Mouse (Mus musculus) embryo, embryonic 11 days (tissue): ENCODE data around the gene Edar.
A peak's percentile ranks its signal among the peaks of the same experiment; 100 is the strongest.

ENCODE experiments used
- DNase-seq: peaks from one replicate; pipeline ENCODE4 v3.0.0-alpha.2; 2015

Edar gene

DNA sequence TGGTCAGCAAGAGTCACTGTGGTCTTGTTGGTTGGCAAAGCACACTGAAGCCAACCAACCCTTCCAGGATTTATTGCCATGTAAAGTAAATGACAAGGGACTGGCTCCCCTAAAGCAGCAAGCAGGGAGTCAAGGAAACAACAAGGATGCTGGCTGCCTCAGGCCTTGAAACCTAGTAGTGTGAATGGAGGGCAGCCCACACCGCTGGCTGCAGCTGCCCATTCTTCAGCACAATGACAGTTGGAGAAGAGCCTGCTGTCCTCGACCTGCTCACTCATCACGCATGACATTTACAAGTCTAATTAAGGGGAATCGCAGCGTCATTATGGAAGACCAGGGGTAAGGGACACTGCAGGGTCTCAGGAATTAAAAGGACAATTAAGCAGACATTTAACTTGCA is 74.5 kb downstream of the Edar start:
- DNase-seq = peak; percentile 14

DNA sequence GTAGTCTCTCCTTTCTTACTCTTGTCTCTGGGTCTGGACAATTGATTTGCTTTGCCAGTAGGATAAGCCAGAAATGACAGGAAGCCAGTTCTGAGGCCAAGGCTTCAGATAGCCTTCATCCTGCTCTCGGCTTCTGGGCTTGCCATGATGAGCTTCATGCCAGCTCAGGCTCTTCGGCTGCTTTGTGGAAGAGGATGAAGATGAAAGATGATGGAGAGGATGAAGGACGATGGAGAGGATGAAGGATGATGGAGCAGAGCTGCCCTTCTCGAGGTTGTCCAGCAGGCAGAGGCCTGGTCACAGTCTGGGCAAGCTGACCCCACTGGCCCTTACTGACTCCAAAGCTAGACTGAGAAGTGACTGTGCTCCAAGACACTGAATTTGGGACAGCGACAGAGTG is 75.3 kb downstream of the Edar start:
- no peak for DNase-seq

- no peak for DNase-seq
These were observed 79.6 kb downstream of the Edar start for GRCm38 (mm10) chr10:58595821-58596220.

- DNase-seq = no peak
These were observed 80.3 kb downstream of the Edar start for GRCm38 (mm10) chr10:58595197-58595596.

- DNase-seq = no peak
These were observed 81.0 kb downstream of the Edar start for GRCm38 (mm10) chr10:58594486-58594885.

DNA sequence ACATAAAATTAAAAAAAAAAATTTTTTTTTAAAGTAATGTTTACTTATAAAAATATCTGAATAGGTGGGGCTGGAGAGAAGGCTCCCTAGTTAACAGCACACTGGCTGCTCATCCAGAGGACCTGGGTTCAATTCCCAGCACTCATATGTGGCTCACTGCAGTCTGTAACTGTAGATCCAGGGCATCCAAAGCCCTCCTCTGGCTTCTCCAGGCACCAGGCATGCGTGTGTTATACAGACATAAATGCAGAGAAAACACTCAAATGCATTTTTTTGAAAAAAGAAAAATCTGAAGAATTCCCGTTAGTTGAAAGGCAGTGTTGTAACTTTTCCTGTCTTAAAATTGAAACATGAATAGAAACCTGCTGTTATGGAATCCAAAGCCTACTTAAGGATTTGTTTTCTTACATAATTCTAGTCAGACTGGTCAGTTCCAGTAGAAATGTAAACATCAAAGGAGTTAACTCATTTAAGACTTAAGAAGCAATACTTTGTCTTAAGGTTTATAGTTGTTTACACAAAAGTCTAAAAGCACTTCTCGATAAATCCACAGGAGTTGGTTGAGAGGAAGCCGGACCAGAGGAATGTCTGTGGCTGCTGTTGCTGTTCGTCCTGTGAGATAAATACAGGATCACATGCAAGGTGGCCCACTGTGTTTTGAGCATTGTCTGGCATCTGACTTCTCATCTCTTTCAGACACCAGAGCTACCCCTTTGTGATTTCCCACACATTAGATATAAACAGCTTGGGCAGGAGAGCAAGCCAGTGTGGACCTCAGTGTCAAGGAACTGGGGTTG is 89.8 kb downstream of the Edar start:
- DNase-seq = no peak

GRCm38 (mm10) chr10:58560521-58560920 is 114.9 kb downstream of the Edar start:
- DNase-seq = no peak

DNA sequence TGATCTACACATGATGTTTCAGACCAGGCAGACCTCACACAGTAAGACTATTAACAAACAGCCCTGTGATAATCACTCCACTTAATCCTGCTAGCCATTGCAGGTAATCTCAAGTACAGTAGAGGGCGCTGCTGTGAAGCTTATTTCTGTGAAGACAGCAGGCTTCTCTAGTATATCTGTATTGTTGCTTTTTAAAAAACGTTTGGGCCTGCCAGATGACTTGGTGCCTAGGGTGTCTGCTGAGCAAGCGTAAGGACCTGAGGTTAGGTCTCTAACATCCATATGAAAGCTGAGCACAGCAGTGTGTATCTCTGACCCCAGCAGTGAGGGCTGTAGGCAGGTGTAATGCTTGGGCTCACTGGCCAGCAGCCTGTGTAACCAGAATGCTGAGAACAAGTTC is 115.6 kb downstream of the Edar start:
- peak; percentile 79 for DNase-seq

GRCm38 (mm10) chr10:58559098-58559497 is 116.4 kb downstream of the Edar start:
- peak; percentile 58 for DNase-seq

DNA sequence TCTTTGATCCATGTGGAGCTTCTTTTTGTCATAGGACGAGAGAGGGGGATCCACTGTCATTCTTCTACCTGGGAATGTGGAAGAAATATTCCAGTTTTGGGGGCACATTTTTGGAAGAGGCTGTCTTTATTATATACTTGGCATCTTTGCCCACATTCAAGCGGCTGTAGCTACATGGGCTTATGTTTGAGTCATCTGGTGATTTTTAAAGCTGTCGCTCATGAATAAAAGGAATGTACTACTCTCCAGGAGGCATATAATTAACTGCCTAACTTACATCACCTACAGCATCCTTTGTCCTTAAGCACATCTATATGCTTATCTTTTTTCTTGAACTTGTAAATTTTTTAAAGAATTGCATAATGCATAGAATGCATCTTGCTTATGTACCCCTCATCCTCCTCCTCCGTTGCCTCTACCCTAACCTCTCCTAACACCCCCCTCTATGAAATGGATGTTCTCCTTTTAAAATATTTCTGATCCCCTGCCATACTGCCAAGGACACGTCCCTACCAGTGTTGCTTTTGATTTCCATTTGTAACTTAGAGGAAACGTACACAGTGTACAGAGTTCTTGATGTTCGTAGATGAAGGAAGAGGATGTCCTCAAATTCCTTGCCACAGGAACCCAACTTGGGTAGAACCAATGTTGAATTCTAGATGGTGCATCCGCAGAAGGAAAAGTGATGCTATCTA is 120.6 kb downstream of the Edar start:
- no peak for DNase-seq
